Mouse (Mus musculus): ENCODE results near the gene Ralgps1.

- TF ChIP-seq CTCF (IDR thresholded peaks at IDR 0.05; ENCODE audit: insufficient read depth, low read length) (no peak), POLR2A (IDR thresholded peaks at IDR 0.05; ENCODE audit: borderline replicate concordance, extremely low read depth, low read depth, low read length) (no peak)
These were observed 89.5 kb downstream of the Ralgps1 start for GRCm38 (mm10) chr2:33281807-33282206.

Data from lung, adult 2 months (tissue).